8 mouse cellular contexts compared by ENCODE assay signal in the genomic region with DNA sequence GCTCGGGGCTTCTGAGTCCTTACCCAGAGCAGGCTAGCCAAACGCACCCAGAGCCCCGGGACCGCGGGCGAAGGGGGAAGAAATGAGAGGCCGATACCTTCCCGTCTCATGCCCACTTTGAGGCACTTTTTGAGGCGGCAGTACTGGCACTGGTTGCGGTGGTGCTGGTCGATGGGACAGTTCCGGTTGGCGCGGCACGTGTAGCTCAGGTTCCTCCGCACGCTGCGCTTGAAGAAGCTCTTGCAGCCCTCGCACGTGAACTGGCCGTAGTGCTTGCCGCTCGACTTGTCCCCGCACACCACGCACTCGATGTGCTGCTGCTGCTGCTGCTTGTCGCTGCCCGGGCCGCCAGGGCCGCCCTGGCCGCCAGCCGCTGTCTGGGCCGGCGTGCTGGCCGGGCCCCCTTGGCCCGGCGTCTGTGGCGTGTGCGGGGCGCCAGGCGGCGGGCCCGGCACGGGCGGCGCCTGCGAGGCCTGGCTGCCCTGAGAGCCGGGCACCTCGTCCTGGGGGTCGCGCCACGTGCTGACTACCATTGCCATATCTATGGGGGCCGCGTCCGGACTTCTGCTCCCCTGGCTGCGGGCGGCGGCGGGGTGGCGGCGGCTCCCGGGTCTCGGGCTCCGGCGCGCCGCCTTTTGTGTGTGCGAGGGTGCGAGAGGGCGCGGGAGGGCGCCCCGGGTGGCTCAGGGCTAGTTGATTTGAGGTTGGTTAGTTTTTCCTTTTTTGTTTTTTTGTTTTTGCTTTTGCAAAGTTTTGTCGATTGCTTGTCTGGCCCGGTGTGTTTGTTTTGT. TPM values are rescaled to one million over a fixed set of nuclear protein-coding genes. Genes with fewer than 3 reads are reported as not detected.
DNase-seq lines count a peak whose midpoint lies in the region; ATAC-seq and TF ChIP-seq lines count a peak whose summit lies in the region.

No protein-coding gene starts in this region.

- 0 out of 2 replicates have a peak, but pooled peaks have one; percentile 1 for TF ChIP-seq CTCF in intestine, postnatal 0 days (IDR thresholded peaks at IDR 0.05; ENCODE audit: low read depth)

- no peak for ATAC-seq in forebrain, embryonic 11.5 days (replicated peaks; ENCODE audit: low FRiP score)
- ATAC-seq in intestine, postnatal 0 days = 0 out of 2 replicates have a peak, but pooled peaks have one; percentile 3
- ATAC-seq in frontal cortex, adult (ENCODE audit: low TSS enrichment) = no peak

- H3K27me3 ChIP-seq in forebrain, embryonic 11.5 days (ENCODE audit: control insufficient read depth, insufficient read depth, low read length) = peaks cover 35% of the 10 kb centered on the region
- no peaks in the 10 kb centered on the region; the same call in 1 of the 2 replicates for H3K27me3 ChIP-seq in intestine, postnatal 0 days (replicated peaks; ENCODE audit: control insufficient read depth, insufficient read depth, low read length)
- peaks cover 82% of the 10 kb centered on the region for H3K27me3 ChIP-seq in midbrain, embryonic 10.5 days (ENCODE audit: low read depth, poor library complexity, severe bottlenecking)

- under 1% methylated on average over 75 of the region's 75 CpGs for WGBS in forebrain, embryonic 11.5 days
- WGBS in intestine, postnatal 0 days = under 1% methylated on average over 72 of the region's 75 CpGs
- under 1% methylated on average over 75 of the region's 75 CpGs for WGBS in midbrain, embryonic 10.5 days

- peak overlapping the region; percentile 98 for H3K27ac ChIP-seq in forebrain, embryonic 11.5 days (ENCODE audit: low read depth, low read length)
- H3K27ac ChIP-seq in intestine, postnatal 0 days (ENCODE audit: low read depth, low read length) = peak overlapping the region; percentile 99
- peak overlapping the region; percentile 99 for H3K27ac ChIP-seq in midbrain, embryonic 10.5 days (replicated peaks)

- no peaks in the 10 kb centered on the region for H3K36me3 ChIP-seq in forebrain, embryonic 11.5 days (ENCODE audit: control insufficient read depth, insufficient read depth, low read length)
- H3K36me3 ChIP-seq in intestine, postnatal 0 days (ENCODE audit: control insufficient read depth, insufficient read depth) = no peaks in the 10 kb centered on the region
- peaks cover 52% of the 10 kb centered on the region for H3K36me3 ChIP-seq in midbrain, embryonic 10.5 days

- DNase-seq in cerebellum, postnatal 10 days = peak; percentile 54 to 58
- DNase-seq in cerebellum, adult 18-20 months = no peak
- peak; percentile 59 for DNase-seq in ES-CJ7 (ENCODE audit: low read depth, low spot score)
- DNase-seq in forebrain, embryonic 11.5 days (ENCODE audit: low spot score) = peak; percentile 78
- peak; percentile 69 for DNase-seq in midbrain, embryonic 10.5 days (ENCODE audit: low spot score)
- no peak for DNase-seq in spleen, postnatal 10 days (ENCODE audit: low spot score in 2 of 2)

- H3K4me1 ChIP-seq in forebrain, embryonic 11.5 days (replicated peaks; ENCODE audit: control insufficient read depth, insufficient read depth, low read length) = no peaks in the 10 kb centered on the region
- 0 out of 2 replicates have a peak, but pooled peaks cover 5% of the 10 kb centered on the region for H3K4me1 ChIP-seq in intestine, postnatal 0 days (replicated peaks; ENCODE audit: control insufficient read depth, insufficient read depth, low read length)
- peaks cover 54% of the 10 kb centered on the region for H3K4me1 ChIP-seq in midbrain, embryonic 10.5 days

- H3K9ac ChIP-seq in forebrain, embryonic 11.5 days (ENCODE audit: low read length) = peak overlapping the region; percentile 98
- H3K9ac ChIP-seq in intestine, postnatal 0 days (ENCODE audit: low read depth, low read length) = peak overlapping the region; percentile 87

- peak overlapping the region; percentile 79 for H3K4me3 ChIP-seq in forebrain, embryonic 11.5 days (ENCODE audit: low read depth, low read length)
- peak overlapping the region; percentile 81 for H3K4me3 ChIP-seq in intestine, postnatal 0 days (ENCODE audit: low read depth, low read length)
- peak overlapping the region; percentile 89 for H3K4me3 ChIP-seq in midbrain, embryonic 10.5 days

- peak overlapping the region; percentile 75 for H3K4me2 ChIP-seq in forebrain, embryonic 11.5 days (ENCODE audit: low read depth, low read length, severe bottlenecking)
- H3K4me2 ChIP-seq in intestine, postnatal 0 days (replicated peaks; ENCODE audit: low read depth) = peak overlapping the region; percentile 100

- H3K9me3 ChIP-seq in forebrain, embryonic 11.5 days (ENCODE audit: control insufficient read depth, low read length) = no peaks in the 10 kb centered on the region
- H3K9me3 ChIP-seq in intestine, postnatal 0 days (ENCODE audit: control insufficient read depth) = no peaks in the 10 kb centered on the region
- no peaks in the 10 kb centered on the region for H3K9me3 ChIP-seq in midbrain, embryonic 10.5 days (replicated peaks)

RNA-seq across cellular contexts. Expression of a gene that starts 6.5 kb away (rescaled TPM):
- 124 and 137 TPM in 2 replicates for polyA plus RNA-seq in forebrain, embryonic 11.5 days (2014; fragmentation: Nextera tagmentation; extraction: Ambion mirVana)
- 17.9 and 19.1 TPM in 2 replicates for polyA plus RNA-seq in intestine, postnatal 0 days (2015; fragmentation: Nextera tagmentation; extraction: Ambion mirVana)
- 86.8 and 89.2 TPM in 2 replicates for polyA plus RNA-seq in midbrain, embryonic 10.5 days (2016; fragmentation: Nextera tagmentation; extraction: Ambion mirVana)

Comparison
In these comparisons a context has a peak if more than half of its experiments do, and no peak if none do; other contexts are left out.
1. DNase-seq: peak in cerebellum, postnatal 10 days (2 of 2), ES-CJ7 (single experiment), forebrain, embryonic 11.5 days (single experiment) and midbrain, embryonic 10.5 days (single experiment); none in cerebellum, adult 18-20 months (0 of 2) and spleen, postnatal 10 days (0 of 2).
2. Peak in every context shown above with its lines, with median percentiles within 50 percentile points of each other: H3K27ac ChIP-seq and H3K4me3 ChIP-seq.